Mouse (Mus musculus): ENCODE measurements at regions not wholly inside any gene's neighbourhood (a gene's known extent, or its start where the extent isn't known, plus 50 kb on each side); places are given as distances from the start of the nearest gene placed in this dataset.

GRCm38 (mm10) chr2:123386773-123387604 is 622.0 kb downstream of the Sqor start:
- Histone ChIP-seq H3K4me1 (ENCODE audit: control insufficient read depth in 2 of 2, insufficient read depth in 2 of 2, low read length in 2 of 2, poor library complexity in 1 of 2) (no peaks in the 10 kb centered on the region; a peak in 2 of 4 replicates), H3K9me3 (ENCODE audit: control insufficient read depth, insufficient read depth, low read depth, low read length) (no peaks in the 10 kb centered on the region), H3K27ac (ENCODE audit: insufficient read depth, low read depth, low read length, poor library complexity, severe bottlenecking) (no peak overlapping the region; the same call in 1 of the 2 replicates), H3K9ac (ENCODE audit: insufficient read depth, low read depth, low read length, poor library complexity, severe bottlenecking) (no peak overlapping the region), H3K4me3 (ENCODE audit: insufficient read depth in 1 of 2, low read depth in 1 of 2, low read length in 2 of 2, poor library complexity in 1 of 2, severe bottlenecking in 1 of 2) (no peak overlapping the region), H3K36me3 (ENCODE audit: control insufficient read depth, insufficient read depth, low read length, poor library complexity, severe bottlenecking) (no peaks in the 10 kb centered on the region)
- DNase-seq (ENCODE audit: low read depth, low spot score): no peak
- TF ChIP-seq ZC3H11A (IDR thresholded peaks at IDR 0.05; ENCODE audit: borderline replicate concordance, low read depth, low read length) (no peak), HCFC1 (IDR thresholded peaks at IDR 0.05; ENCODE audit: borderline replicate concordance, insufficient read depth, low read length) (no peak), ZNF384 (IDR thresholded peaks at IDR 0.05; ENCODE audit: low read depth, low read length) (no peak), MAFK (IDR thresholded peaks at IDR 0.05; ENCODE audit: insufficient read depth, low read depth, low read length) (no peak), CHD2 (IDR thresholded peaks at IDR 0.05; ENCODE audit: low read depth, low read length) (no peak)
- in situ Hi-C loops (cut with MboI; ENCODE audit: low sequenced_read_pairs in 2 of 2, unreplicated experiment in 2 of 2): no loop called here

GRCm38 (mm10) chr2:123390981-123391380 is 625.9 kb downstream of the Sqor start:
- Histone ChIP-seq H3K4me3 (ENCODE audit: insufficient read depth in 1 of 2, low read depth in 1 of 2, low read length in 2 of 2, poor library complexity in 1 of 2, severe bottlenecking in 1 of 2) (no peak overlapping the region), H3K9me3 (ENCODE audit: control insufficient read depth, insufficient read depth, low read depth, low read length) (no peaks in the 10 kb centered on the region), H3K9ac (ENCODE audit: insufficient read depth, low read depth, low read length, poor library complexity, severe bottlenecking) (no peak overlapping the region), H3K27ac (ENCODE audit: insufficient read depth, low read depth, low read length, poor library complexity, severe bottlenecking) (no peak overlapping the region), H3K4me1 (ENCODE audit: control insufficient read depth in 2 of 2, insufficient read depth in 2 of 2, low read length in 2 of 2, poor library complexity in 1 of 2) (no peaks in the 10 kb centered on the region), H3K36me3 (ENCODE audit: control insufficient read depth, insufficient read depth, low read length, poor library complexity, severe bottlenecking) (no peaks in the 10 kb centered on the region)
- no peak for TF ChIP-seq MAFK (IDR thresholded peaks at IDR 0.05; ENCODE audit: insufficient read depth, low read depth, low read length)
- no peak for DNase-seq (ENCODE audit: low read depth, low spot score)
- in situ Hi-C loops (cut with MboI; ENCODE audit: low sequenced_read_pairs in 2 of 2, unreplicated experiment in 2 of 2): no loop called here

- in situ Hi-C loops (cut with MboI; ENCODE audit: low sequenced_read_pairs in 2 of 2, unreplicated experiment in 2 of 2): no loop called here
- no peaks in the 10 kb centered on the region for H3K36me3 ChIP-seq (ENCODE audit: control insufficient read depth, insufficient read depth, low read length, poor library complexity, severe bottlenecking)
- TF ChIP-seq MAFK (IDR thresholded peaks at IDR 0.05; ENCODE audit: insufficient read depth, low read depth, low read length) (no peak), ZNF384 (IDR thresholded peaks at IDR 0.05; ENCODE audit: low read depth, low read length) (no peak), HCFC1 (IDR thresholded peaks at IDR 0.05; ENCODE audit: borderline replicate concordance, insufficient read depth, low read length) (no peak), ZC3H11A (IDR thresholded peaks at IDR 0.05; ENCODE audit: borderline replicate concordance, low read depth, low read length) (no peak), CHD2 (IDR thresholded peaks at IDR 0.05; ENCODE audit: low read depth, low read length) (no peak)
- no peak for DNase-seq (ENCODE audit: low read depth, low spot score)
- H3K27ac ChIP-seq (ENCODE audit: insufficient read depth, low read depth, low read length, poor library complexity, severe bottlenecking): no peak overlapping the region
- H3K4me1 ChIP-seq (ENCODE audit: control insufficient read depth in 2 of 2, insufficient read depth in 2 of 2, low read length in 2 of 2, poor library complexity in 1 of 2): no peaks in the 10 kb centered on the region
- no peak overlapping the region for H3K4me3 ChIP-seq (ENCODE audit: insufficient read depth in 1 of 2, low read depth in 1 of 2, low read length in 2 of 2, poor library complexity in 1 of 2, severe bottlenecking in 1 of 2)
- no peaks in the 10 kb centered on the region for H3K9me3 ChIP-seq (ENCODE audit: control insufficient read depth, insufficient read depth, low read depth, low read length)
- no peak overlapping the region for H3K9ac ChIP-seq (ENCODE audit: insufficient read depth, low read depth, low read length, poor library complexity, severe bottlenecking)
Measured at GRCm38 (mm10) chr2:123394296-123394695, 629.3 kb downstream of the Sqor start.

DNA sequence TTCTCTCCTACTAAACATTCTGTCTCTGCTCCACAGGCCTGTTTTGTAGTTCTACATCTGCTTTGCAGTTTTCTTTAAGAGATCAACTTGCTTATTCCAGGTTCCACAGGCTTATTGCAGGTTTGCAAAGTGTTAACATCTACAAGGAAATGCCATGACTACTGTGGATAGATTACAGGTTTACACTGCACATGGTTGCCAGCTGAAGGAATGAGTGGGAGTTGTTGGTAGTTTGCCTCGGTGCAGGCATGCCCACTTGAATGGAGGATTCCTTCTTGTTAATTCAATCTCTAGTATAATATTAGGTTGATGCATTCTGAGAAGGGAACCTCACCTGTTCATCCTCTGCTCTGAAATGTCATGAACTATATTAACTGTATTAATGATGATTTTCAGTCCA is 632.5 kb downstream of the Sqor start:
- Histone ChIP-seq H3K9me3 (ENCODE audit: control insufficient read depth, insufficient read depth, low read depth, low read length) (no peaks in the 10 kb centered on the region), H3K36me3 (ENCODE audit: control insufficient read depth, insufficient read depth, low read length, poor library complexity, severe bottlenecking) (no peaks in the 10 kb centered on the region), H3K4me3 (ENCODE audit: insufficient read depth in 1 of 2, low read depth in 1 of 2, low read length in 2 of 2, poor library complexity in 1 of 2, severe bottlenecking in 1 of 2) (no peak overlapping the region), H3K4me1 (ENCODE audit: control insufficient read depth in 2 of 2, insufficient read depth in 2 of 2, low read length in 2 of 2, poor library complexity in 1 of 2) (no peaks in the 10 kb centered on the region), H3K27ac (ENCODE audit: insufficient read depth, low read depth, low read length, poor library complexity, severe bottlenecking) (no peak overlapping the region), H3K9ac (ENCODE audit: insufficient read depth, low read depth, low read length, poor library complexity, severe bottlenecking) (no peak overlapping the region)
- in situ Hi-C loops (cut with MboI; ENCODE audit: low sequenced_read_pairs in 2 of 2, unreplicated experiment in 2 of 2): no loop called here
- no peak for TF ChIP-seq ZC3H11A (IDR thresholded peaks at IDR 0.05; ENCODE audit: borderline replicate concordance, low read depth, low read length)
- TF ChIP-seq MAFK (IDR thresholded peaks at IDR 0.05; ENCODE audit: insufficient read depth, low read depth, low read length): no peak
- no peak for TF ChIP-seq ZNF384 (IDR thresholded peaks at IDR 0.05; ENCODE audit: low read depth, low read length)
- no peak for TF ChIP-seq CHD2 (IDR thresholded peaks at IDR 0.05; ENCODE audit: low read depth, low read length)
- TF ChIP-seq HCFC1 (IDR thresholded peaks at IDR 0.05; ENCODE audit: borderline replicate concordance, insufficient read depth, low read length): no peak
- DNase-seq (ENCODE audit: low read depth, low spot score): no peak

- no peak for DNase-seq (ENCODE audit: low read depth, low spot score)
- no peak overlapping the region for H3K27ac ChIP-seq (ENCODE audit: insufficient read depth, low read depth, low read length, poor library complexity, severe bottlenecking)
- H3K9me3 ChIP-seq (ENCODE audit: control insufficient read depth, insufficient read depth, low read depth, low read length): no peaks in the 10 kb centered on the region
- H3K4me1 ChIP-seq (ENCODE audit: control insufficient read depth in 2 of 2, insufficient read depth in 2 of 2, low read length in 2 of 2, poor library complexity in 1 of 2): no peaks in the 10 kb centered on the region
- H3K4me3 ChIP-seq (ENCODE audit: insufficient read depth in 1 of 2, low read depth in 1 of 2, low read length in 2 of 2, poor library complexity in 1 of 2, severe bottlenecking in 1 of 2): no peak overlapping the region
- TF ChIP-seq ZC3H11A (IDR thresholded peaks at IDR 0.05; ENCODE audit: borderline replicate concordance, low read depth, low read length): no peak
- no peak for TF ChIP-seq HCFC1 (IDR thresholded peaks at IDR 0.05; ENCODE audit: borderline replicate concordance, insufficient read depth, low read length)
- TF ChIP-seq ZNF384 (IDR thresholded peaks at IDR 0.05; ENCODE audit: low read depth, low read length): no peak
- no peak for TF ChIP-seq MAFK (IDR thresholded peaks at IDR 0.05; ENCODE audit: insufficient read depth, low read depth, low read length)
- no peak for TF ChIP-seq CHD2 (IDR thresholded peaks at IDR 0.05; ENCODE audit: low read depth, low read length)
- H3K36me3 ChIP-seq (ENCODE audit: control insufficient read depth, insufficient read depth, low read length, poor library complexity, severe bottlenecking): no peaks in the 10 kb centered on the region
- in situ Hi-C loops (cut with MboI; ENCODE audit: low sequenced_read_pairs in 2 of 2, unreplicated experiment in 2 of 2): no loop called here
- no peak overlapping the region for H3K9ac ChIP-seq (ENCODE audit: insufficient read depth, low read depth, low read length, poor library complexity, severe bottlenecking)
Measured at GRCm38 (mm10) chr2:123401064-123401463, 636.0 kb downstream of the Sqor start.

All from ES-E14 (cell line).